Mouse (Mus musculus): Measurements from ENCODE around the gene Stim1. TPM values are rescaled to one million over a fixed set of nuclear protein-coding genes. Genes with fewer than 3 reads are reported as not detected.

Stim1 gene
- polyA plus RNA-seq, 1 experiment: 37.0 TPM

GRCm38 (mm10) chr7:102314107-102314506 is 46.5 kb downstream of the Stim1 start:
- no peak overlapping the region for H3ac ChIP-seq (ENCODE audit: control insufficient read depth, insufficient read length)
- no peaks in the 10 kb centered on the region for H3K79me2 ChIP-seq (ENCODE audit: control insufficient read depth, insufficient read depth)
- H3K36me3 ChIP-seq (ENCODE audit: control insufficient read depth, insufficient read depth): no peaks in the 10 kb centered on the region
- no peak overlapping the region for H3K4me3 ChIP-seq
- TF ChIP-seq MYOG (IDR thresholded peaks at IDR 0.05; ENCODE audit: control insufficient read depth in 1 of 3, insufficient read depth in 1 of 3, insufficient read length in 2 of 3, low read depth in 2 of 3): no peak
- TF ChIP-seq POLR2A (IDR thresholded peaks at IDR 0.05; ENCODE audit: insufficient read length, low read depth): no peak
- no peak for TF ChIP-seq REST (IDR thresholded peaks at IDR 0.05; ENCODE audit: insufficient read depth, insufficient read length)
- TF ChIP-seq MAX (IDR thresholded peaks at IDR 0.05; ENCODE audit: low read depth): no peak
- TF ChIP-seq SRF (IDR thresholded peaks at IDR 0.05; ENCODE audit: control insufficient read depth, insufficient read length, low read depth): no peak
- no peak for TF ChIP-seq E2F4 (IDR thresholded peaks at IDR 0.05; ENCODE audit: insufficient read depth)
- TF ChIP-seq TCF3 (IDR thresholded peaks at IDR 0.05; ENCODE audit: insufficient read length, low read depth): no peak
- TF ChIP-seq MYOD1 (IDR thresholded peaks at IDR 0.05; ENCODE audit: control insufficient read depth in 1 of 3, insufficient read length in 2 of 3, low read depth in 2 of 3): no peak
- no peak for TF ChIP-seq USF1 (IDR thresholded peaks at IDR 0.05; ENCODE audit: low read depth)
- TF ChIP-seq POLR2AphosphoS2 (IDR thresholded peaks at IDR 0.05; ENCODE audit: insufficient read length, low read depth): no peak
- no peak for TF ChIP-seq CEBPB (IDR thresholded peaks at IDR 0.05; ENCODE audit: insufficient read depth, poor library complexity, severe bottlenecking)
- TF ChIP-seq TCF12 (IDR thresholded peaks at IDR 0.05; ENCODE audit: insufficient read depth, poor library complexity, severe bottlenecking): no peak
- no peak overlapping the region for H3K4me2 ChIP-seq (ENCODE audit: low read depth)
- no peaks in the 10 kb centered on the region for H3K27me3 ChIP-seq (ENCODE audit: control insufficient read depth, insufficient read depth, insufficient read length)

- Histone ChIP-seq H3ac (ENCODE audit: control insufficient read depth, insufficient read length) (no peak overlapping the region), H3K27me3 (ENCODE audit: control insufficient read depth, insufficient read depth, insufficient read length) (no peaks in the 10 kb centered on the region), H3K4me3 (no peak overlapping the region), H3K79me2 (ENCODE audit: control insufficient read depth, insufficient read depth) (no peaks in the 10 kb centered on the region), H3K36me3 (ENCODE audit: control insufficient read depth, insufficient read depth) (no peaks in the 10 kb centered on the region), H3K4me2 (ENCODE audit: low read depth) (no peak overlapping the region)
- TF ChIP-seq SRF (IDR thresholded peaks at IDR 0.05; ENCODE audit: control insufficient read depth, insufficient read length, low read depth): no peak
- no peak for TF ChIP-seq MYOD1 (IDR thresholded peaks at IDR 0.05; ENCODE audit: control insufficient read depth in 1 of 3, insufficient read length in 2 of 3, low read depth in 2 of 3)
- no peak for TF ChIP-seq USF1 (IDR thresholded peaks at IDR 0.05; ENCODE audit: low read depth)
- no peak for TF ChIP-seq TCF12 (IDR thresholded peaks at IDR 0.05; ENCODE audit: insufficient read depth, poor library complexity, severe bottlenecking)
- no peak for TF ChIP-seq MAX (IDR thresholded peaks at IDR 0.05; ENCODE audit: low read depth)
- TF ChIP-seq MYOG (IDR thresholded peaks at IDR 0.05; ENCODE audit: control insufficient read depth in 1 of 3, insufficient read depth in 1 of 3, insufficient read length in 2 of 3, low read depth in 2 of 3): no peak
- no peak for TF ChIP-seq REST (IDR thresholded peaks at IDR 0.05; ENCODE audit: insufficient read depth, insufficient read length)
- no peak for TF ChIP-seq TCF3 (IDR thresholded peaks at IDR 0.05; ENCODE audit: insufficient read length, low read depth)
- no peak for TF ChIP-seq POLR2AphosphoS2 (IDR thresholded peaks at IDR 0.05; ENCODE audit: insufficient read length, low read depth)
- TF ChIP-seq POLR2A (IDR thresholded peaks at IDR 0.05; ENCODE audit: insufficient read length, low read depth): no peak
- no peak for TF ChIP-seq CEBPB (IDR thresholded peaks at IDR 0.05; ENCODE audit: insufficient read depth, poor library complexity, severe bottlenecking)
- no peak for TF ChIP-seq E2F4 (IDR thresholded peaks at IDR 0.05; ENCODE audit: insufficient read depth)
Observed at GRCm38 (mm10) chr7:102314908-102315307, 47.3 kb downstream of the Stim1 start.

- no peak overlapping the region for H3K4me3 ChIP-seq
- no peaks in the 10 kb centered on the region for H3K79me2 ChIP-seq (ENCODE audit: control insufficient read depth, insufficient read depth)
- no peaks in the 10 kb centered on the region for H3K36me3 ChIP-seq (ENCODE audit: control insufficient read depth, insufficient read depth)
- H3K27me3 ChIP-seq (ENCODE audit: control insufficient read depth, insufficient read depth, insufficient read length): no peaks in the 10 kb centered on the region
- no peak overlapping the region for H3K4me2 ChIP-seq (ENCODE audit: low read depth)
- TF ChIP-seq TCF3 (IDR thresholded peaks at IDR 0.05; ENCODE audit: insufficient read length, low read depth) (no peak), E2F4 (IDR thresholded peaks at IDR 0.05; ENCODE audit: insufficient read depth) (no peak), MYOD1 (IDR thresholded peaks at IDR 0.05; ENCODE audit: control insufficient read depth in 1 of 3, insufficient read length in 2 of 3, low read depth in 2 of 3) (no peak), POLR2AphosphoS2 (IDR thresholded peaks at IDR 0.05; ENCODE audit: insufficient read length, low read depth) (no peak), POLR2A (IDR thresholded peaks at IDR 0.05; ENCODE audit: insufficient read length, low read depth) (no peak), USF1 (IDR thresholded peaks at IDR 0.05; ENCODE audit: low read depth) (no peak), SRF (IDR thresholded peaks at IDR 0.05; ENCODE audit: control insufficient read depth, insufficient read length, low read depth) (no peak), MYOG (IDR thresholded peaks at IDR 0.05; ENCODE audit: control insufficient read depth in 1 of 3, insufficient read depth in 1 of 3, insufficient read length in 2 of 3, low read depth in 2 of 3) (no peak), REST (IDR thresholded peaks at IDR 0.05; ENCODE audit: insufficient read depth, insufficient read length) (no peak), TCF12 (IDR thresholded peaks at IDR 0.05; ENCODE audit: insufficient read depth, poor library complexity, severe bottlenecking) (no peak), MAX (IDR thresholded peaks at IDR 0.05; ENCODE audit: low read depth) (no peak), CEBPB (IDR thresholded peaks at IDR 0.05; ENCODE audit: insufficient read depth, poor library complexity, severe bottlenecking) (no peak)
- H3ac ChIP-seq (ENCODE audit: control insufficient read depth, insufficient read length): no peak overlapping the region
Observed at GRCm38 (mm10) chr7:102315435-102315834, 47.8 kb downstream of the Stim1 start.

- Histone ChIP-seq H3K27me3 (ENCODE audit: control insufficient read depth, insufficient read depth, insufficient read length) (no peaks in the 10 kb centered on the region), H3K4me3 (no peak overlapping the region), H3K79me2 (ENCODE audit: control insufficient read depth, insufficient read depth) (no peaks in the 10 kb centered on the region), H3K4me2 (ENCODE audit: low read depth) (no peak overlapping the region), H3K36me3 (ENCODE audit: control insufficient read depth, insufficient read depth) (no peaks in the 10 kb centered on the region), H3ac (ENCODE audit: control insufficient read depth, insufficient read length) (no peak overlapping the region)
- TF ChIP-seq SRF (IDR thresholded peaks at IDR 0.05; ENCODE audit: control insufficient read depth, insufficient read length, low read depth): no peak
Observed at GRCm38 (mm10) chr7:102317583-102318168, 50.1 kb downstream of the Stim1 start.

- no peak overlapping the region for H3ac ChIP-seq (ENCODE audit: control insufficient read depth, insufficient read length)
- H3K4me2 ChIP-seq (ENCODE audit: low read depth): no peak overlapping the region
- H3K27me3 ChIP-seq (ENCODE audit: control insufficient read depth, insufficient read depth, insufficient read length): no peaks in the 10 kb centered on the region
- no peaks in the 10 kb centered on the region for H3K36me3 ChIP-seq (ENCODE audit: control insufficient read depth, insufficient read depth)
- H3K79me2 ChIP-seq (ENCODE audit: control insufficient read depth, insufficient read depth): no peaks in the 10 kb centered on the region
- TF ChIP-seq TCF12 (IDR thresholded peaks at IDR 0.05; ENCODE audit: insufficient read depth, poor library complexity, severe bottlenecking) (no peak), CEBPB (IDR thresholded peaks at IDR 0.05; ENCODE audit: insufficient read depth, poor library complexity, severe bottlenecking) (no peak), POLR2AphosphoS2 (IDR thresholded peaks at IDR 0.05; ENCODE audit: insufficient read length, low read depth) (no peak), MYOD1 (IDR thresholded peaks at IDR 0.05; ENCODE audit: control insufficient read depth in 1 of 3, insufficient read length in 2 of 3, low read depth in 2 of 3) (no peak), E2F4 (IDR thresholded peaks at IDR 0.05; ENCODE audit: insufficient read depth) (no peak), USF1 (IDR thresholded peaks at IDR 0.05; ENCODE audit: low read depth) (no peak), TCF3 (IDR thresholded peaks at IDR 0.05; ENCODE audit: insufficient read length, low read depth) (no peak), MAX (IDR thresholded peaks at IDR 0.05; ENCODE audit: low read depth) (no peak), MYOG (IDR thresholded peaks at IDR 0.05; ENCODE audit: control insufficient read depth in 1 of 3, insufficient read depth in 1 of 3, insufficient read length in 2 of 3, low read depth in 2 of 3) (no peak), SRF (IDR thresholded peaks at IDR 0.05; ENCODE audit: control insufficient read depth, insufficient read length, low read depth) (no peak), POLR2A (IDR thresholded peaks at IDR 0.05; ENCODE audit: insufficient read length, low read depth) (no peak), REST (IDR thresholded peaks at IDR 0.05; ENCODE audit: insufficient read depth, insufficient read length) (no peak)
- H3K4me3 ChIP-seq: no peak overlapping the region
Observed at GRCm38 (mm10) chr7:102322137-102322536, 54.5 kb downstream of the Stim1 start.

Measured in myocyte (in vitro differentiated cells).